Mouse (Mus musculus) cerebellum, adult 2 months (tissue): ENCODE results near the gene Arl8b.

ENCODE experiments used
- CTCF ChIP-seq: fragments of 200-500 bp; IDR thresholded peaks from 2 replicates; pipeline ENCODE4 v1.5.1; 2011; ENCODE audit warnings: low read depth, mild to moderate bottlenecking, control low read depth, low read length, moderate library complexity, borderline replicate concordance; ENCODE audit not compliant: insufficient read depth
- POLR2A ChIP-seq: fragments of 200-500 bp; IDR thresholded peaks from 2 replicates; pipeline ENCODE4 v1.6.1; 2011; ENCODE audit warnings: low read length, control low read depth, borderline replicate concordance; ENCODE audit not compliant: insufficient read depth

DNA sequence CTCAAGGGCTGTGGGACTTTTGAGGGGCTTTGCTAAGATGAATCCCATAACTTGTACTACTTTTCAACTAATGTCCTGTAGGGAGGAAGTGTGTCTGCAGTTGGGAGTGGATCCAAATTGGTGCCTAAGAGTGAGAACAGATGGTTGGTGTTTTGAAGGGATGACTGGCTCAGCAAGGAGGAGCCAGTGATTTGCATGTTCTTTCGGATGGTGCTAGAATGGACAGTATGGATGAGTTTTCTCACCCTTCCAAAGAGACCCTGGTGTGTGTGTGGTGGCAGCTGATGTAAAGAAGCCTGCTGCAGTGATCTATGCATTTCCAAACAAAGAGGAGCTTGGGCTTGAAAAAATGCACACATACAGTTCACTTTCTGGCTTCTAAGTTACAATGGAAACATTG, 22.3 kb downstream of the Arl8b start:
- no peak for TF ChIP-seq CTCF
- TF ChIP-seq POLR2A = no peak
